Mouse (Mus musculus): ENCODE measurements around the gene Gm20855. TPM values are rescaled to one million over a fixed set of nuclear protein-coding genes. Genes with fewer than 3 reads are reported as not detected.
"Not testable (repeated sequence)": the region's sequence is repeated elsewhere in the genome, so short reads cannot be mapped to it uniquely, and the experiment has no call there.

Gene Gm20855
- total RNA-seq (2014; fragmentation: Nextera tagmentation), result not detected in 2 replicates
- total RNA-seq (2017), result not detected in 2 replicates

GRCm38 (mm10) chrY:35131733-35132132 lies at the start of gene Gm20855:
Gene Gm20855, minus strand, starts transcription at chrY:35131833.
- not testable (repeated sequence) for ATAC-seq (replicated peaks; ENCODE audit: poor library complexity, severe bottlenecking)
